Mouse (Mus musculus) hindbrain, embryonic 14.5 days (tissue): ENCODE results near the gene Dnaja3. TPM values are rescaled to one million over a fixed set of nuclear protein-coding genes. Genes with fewer than 3 reads are reported as not detected.

Source experiments
- ATAC-seq: fragments of 200-750 bp; cut with Nextera tagmentation; 2 replicates; pipeline ENCODE4 v1.8.0; 2017; ENCODE audit warnings: moderate number of reproducible peaks, mild to moderate bottlenecking, moderate TSS enrichment, moderate library complexity; ENCODE audit not compliant: low FRiP score
- DNase-seq: peaks from one replicate; pipeline ENCODE4 v3.0.0-alpha.2; 2015; ENCODE audit warnings: low spot score
- H3K27ac ChIP-seq: fragments of 300-500 bp; sonication (generic); 2 replicates; pipeline ENCODE4 v1.5.1; 2014; ENCODE audit warnings: mild to moderate bottlenecking, moderate library complexity
- H3K27me3 ChIP-seq: fragments of 300-500 bp; sonication (generic); 2 replicates; pipeline ENCODE4 v1.6.1; 2014; ENCODE audit warnings: mild to moderate bottlenecking, low read length, mixed read lengths; ENCODE audit not compliant: control insufficient read depth, insufficient read depth
- H3K36me3 ChIP-seq: fragments of 300-500 bp; sonication (generic); replicated peaks from 2 replicates; pipeline ENCODE4 v1.6.1; 2014; ENCODE audit not compliant: control insufficient read depth, insufficient read depth
- H3K4me1 ChIP-seq: fragments of 300-500 bp; sonication (generic); replicated peaks from 2 replicates; pipeline ENCODE4 v1.6.1; 2014; ENCODE audit warnings: antibody characterized with exemption, low read length, mixed read lengths; ENCODE audit not compliant: control insufficient read depth, insufficient read depth
- H3K4me2 ChIP-seq: fragments of 300-500 bp; sonication (generic); replicated peaks from 2 replicates; pipeline ENCODE4 v1.6.1; 2014; ENCODE audit warnings: mild to moderate bottlenecking, moderate library complexity
- H3K4me3 ChIP-seq: fragments of 300-500 bp; sonication (generic); replicated peaks from 2 replicates; pipeline ENCODE4 v1.5.1; 2014; ENCODE audit warnings: mild to moderate bottlenecking, low read length
- H3K9ac ChIP-seq: fragments of 300-500 bp; sonication (generic); 2 replicates; pipeline ENCODE4 v1.6.1; 2014
- H3K9me3 ChIP-seq: fragments of 300-500 bp; sonication (generic); 2 replicates; pipeline ENCODE4 v1.6.1; 2016; ENCODE audit warnings: low read length; ENCODE audit not compliant: control insufficient read depth
- WGBS: fragments of 180-500 bp; shearing (Covaris S2); extraction: QIAGEN DNeasy Blood & Tissue Kit; methylation state at CpG from one replicate; pipeline ENCODE4 v1.1.7; 2014; 5-methylcytosine and 5-hydroxymethylcytosine counted together
- polyA plus RNA-seq: library from polyadenylated mRNA; unstranded; fragments of >200 nt; fragmentation: Nextera tagmentation; extraction: Ambion mirVana; gene quantifications from 2 replicates; pipeline ENCODE4 v1.2.1, GENCODE M21; 2014

Dnaja3 gene
- polyA plus RNA-seq, 1 experiment from 2014 or later, result 54.6 TPM

DNA sequence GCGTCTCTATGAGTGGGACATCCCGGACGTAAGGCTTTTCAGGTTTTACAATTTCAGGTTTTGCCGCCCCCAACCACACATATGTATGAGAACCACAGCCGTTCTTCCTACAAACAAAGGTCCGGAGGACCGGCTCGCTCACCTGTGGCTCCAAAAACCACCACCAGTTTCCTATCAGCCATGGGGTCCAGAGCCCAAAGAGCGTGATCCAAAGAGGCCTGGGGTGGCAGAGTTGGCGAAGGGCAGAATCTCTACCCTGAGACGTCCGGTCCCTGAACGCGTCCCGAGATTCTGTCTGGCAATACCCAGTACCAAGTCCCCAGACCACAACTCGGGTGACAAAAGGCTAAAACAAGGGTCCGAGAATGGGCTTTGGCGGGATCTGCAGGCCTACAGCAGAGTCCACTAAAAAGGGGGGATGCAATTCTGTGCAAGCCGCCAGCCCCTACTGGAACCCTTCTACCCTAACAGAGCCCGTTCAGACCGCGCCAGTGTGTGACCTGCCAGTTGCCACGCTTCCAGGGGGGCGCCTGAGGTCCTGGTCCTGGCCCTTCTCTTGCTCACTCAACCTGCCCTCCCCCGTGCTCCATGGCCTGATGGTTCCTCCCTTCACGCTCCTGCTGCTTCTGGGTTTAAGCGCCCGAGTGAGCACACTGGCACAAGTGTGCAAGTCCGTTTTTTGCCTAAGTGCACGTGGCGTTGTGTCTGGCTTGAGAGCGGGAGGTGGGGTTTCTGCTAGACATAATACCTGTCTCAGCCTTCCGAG, 79.1 kb downstream of the Dnaja3 start, which contains the start of gene Nmral1:
TSS of gene Nmral1 (minus strand) at position 604 of the 766 bp plus-strand sequence.
- Histone ChIP-seq H3K4me1 (no peaks in the 10 kb centered on the region; the same call in 1 of the 2 replicates), H3K4me3 (peak within 1 kb of the TSS; percentile 48), H3K36me3 (peaks cover 22% of the 10 kb centered on the region), H3K9me3 (no peaks in the 10 kb centered on the region), H3K4me2 (peak within 1 kb of the TSS; percentile 51), H3K27ac (peak within 1 kb of the TSS; percentile 64), H3K9ac (peak within 1 kb of the TSS; percentile 57), H3K27me3 (no peaks in the 10 kb centered on the region)
- DNase-seq (peak; percentile 68), ATAC-seq (peak; percentile 92)
- 10% methylated on average over 33 of the region's 33 CpGs for WGBS

- Histone ChIP-seq H3K9me3 (no peaks in the 10 kb centered on the region), H3K9ac (no peak overlapping the region), H3K27me3 (no peaks in the 10 kb centered on the region), H3K36me3 (no peaks in the 10 kb centered on the region), H3K27ac (no peak overlapping the region), H3K4me3 (no peak overlapping the region), H3K4me1 (peaks cover 7% of the 10 kb centered on the region), H3K4me2 (no peak overlapping the region)
- ATAC-seq, result no peak
- 79% methylated on average over 7 of the region's 7 CpGs for WGBS
- no peak for DNase-seq
Observed at GRCm38 (mm10) chr16:4722128-4722914, 82.5 kb downstream of the Dnaja3 start.

GRCm38 (mm10) chr16:4722915-4723209, 83.1 kb downstream of the Dnaja3 start:
- no peak for DNase-seq
- no peaks in the 10 kb centered on the region for H3K27me3 ChIP-seq

GRCm38 (mm10) chr16:4725266-4725665, 85.5 kb downstream of the Dnaja3 start:
- H3K27ac ChIP-seq, result no peak overlapping the region

More at GRCm38 (mm10) chr16:4722915-4723209, 83.1 kb downstream of the Dnaja3 start:
- 73% methylated on average over 3 of the region's 3 CpGs for WGBS
- Histone ChIP-seq H3K4me1 (peaks cover 7% of the 10 kb centered on the region), H3K9ac (no peak overlapping the region), H3K4me2 (no peak overlapping the region), H3K27ac (no peak overlapping the region), H3K4me3 (no peak overlapping the region), H3K9me3 (no peaks in the 10 kb centered on the region), H3K36me3 (no peaks in the 10 kb centered on the region)
- no peak for ATAC-seq

DNA sequence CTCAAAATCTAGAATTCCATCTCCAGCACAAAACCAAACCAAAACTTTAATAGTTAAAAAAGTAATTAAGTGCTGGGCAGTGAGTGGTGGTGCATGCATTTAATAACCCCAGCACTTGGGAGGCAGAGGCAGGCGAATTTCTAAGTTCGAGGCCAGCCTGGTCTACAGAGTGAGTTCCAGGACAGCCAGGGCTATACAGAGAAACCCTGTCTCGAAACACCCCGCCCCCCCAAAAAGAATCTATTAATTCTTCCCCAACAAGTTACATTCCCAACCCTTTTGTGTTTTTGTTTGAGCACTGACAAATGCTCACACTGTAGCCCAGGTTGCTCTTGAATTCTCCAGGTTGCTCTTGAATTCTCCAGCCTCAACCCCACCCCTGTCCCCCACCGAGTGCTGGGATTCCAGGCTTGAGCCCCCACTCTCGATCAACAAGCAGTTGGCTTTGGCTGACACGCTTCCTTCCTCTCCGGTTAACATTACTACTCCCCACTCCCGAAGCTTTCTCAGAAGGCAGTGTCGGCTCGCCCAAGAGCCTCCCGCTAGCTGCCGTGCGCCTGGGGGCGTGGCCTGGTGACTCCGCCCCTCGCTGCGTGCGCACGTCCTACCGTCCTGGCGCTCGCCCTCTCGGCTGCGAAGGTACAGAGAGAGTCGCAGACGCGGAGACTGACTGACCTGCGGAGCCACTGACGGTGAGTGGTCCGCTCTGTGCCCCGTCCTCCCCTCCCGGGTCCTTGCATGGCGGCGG, 86.2 kb downstream of the Dnaja3 start, which contains the start of gene Hmox2:
TSS of gene Hmox2 (plus strand) at position 582 of the 748 bp plus-strand sequence.
- 5% methylated on average over 35 of the region's 35 CpGs for WGBS
- peak within 1 kb of the TSS; percentile 70 for H3K4me3 ChIP-seq
- DNase-seq, result peak; percentile 94

More at GRCm38 (mm10) chr16:4725266-4725665, 85.5 kb downstream of the Dnaja3 start:
- 78% methylated on average over 4 of the region's 4 CpGs for WGBS
- H3K36me3 ChIP-seq, result no peaks in the 10 kb centered on the region
- H3K4me3 ChIP-seq, result no peak overlapping the region
- H3K9me3 ChIP-seq, result no peaks in the 10 kb centered on the region
- H3K27me3 ChIP-seq, result no peaks in the 10 kb centered on the region
- ATAC-seq (no peak), DNase-seq (no peak)
- H3K4me2 ChIP-seq, result no peak overlapping the region
- H3K4me1 ChIP-seq, result peaks cover 7% of the 10 kb centered on the region
- H3K9ac ChIP-seq, result no peak overlapping the region

GRCm38 (mm10) chr16:4726528-4727128, 86.8 kb downstream of the Dnaja3 start:
- peak overlapping the region; percentile 70 for H3K4me3 ChIP-seq
- no peaks in the 10 kb centered on the region for H3K27me3 ChIP-seq
- no peaks in the 10 kb centered on the region for H3K36me3 ChIP-seq
- DNase-seq (peak; percentile 30), ATAC-seq (peak; percentile 53)
- peak overlapping the region; percentile 85 for H3K9ac ChIP-seq
- H3K27ac ChIP-seq, result peak overlapping the region; percentile 57
- no peaks in the 10 kb centered on the region for H3K9me3 ChIP-seq
- peak overlapping the region; percentile 77 for H3K4me2 ChIP-seq
- WGBS, result 1% methylated on average over 40 of the region's 40 CpGs
- peaks cover 7% of the 10 kb centered on the region for H3K4me1 ChIP-seq

More for the DNA sequence above, 86.2 kb downstream of the Dnaja3 start, which contains the start of gene Hmox2:
- Histone ChIP-seq H3K9ac (peak within 1 kb of the TSS; percentile 85), H3K27ac (peak within 1 kb of the TSS; percentile 57), H3K36me3 (no peaks in the 10 kb centered on the region), H3K27me3 (no peaks in the 10 kb centered on the region), H3K4me1 (peaks cover 7% of the 10 kb centered on the region), H3K4me2 (peak within 1 kb of the TSS; percentile 77), H3K9me3 (no peaks in the 10 kb centered on the region)
- peak; percentile 94 for ATAC-seq

DNA sequence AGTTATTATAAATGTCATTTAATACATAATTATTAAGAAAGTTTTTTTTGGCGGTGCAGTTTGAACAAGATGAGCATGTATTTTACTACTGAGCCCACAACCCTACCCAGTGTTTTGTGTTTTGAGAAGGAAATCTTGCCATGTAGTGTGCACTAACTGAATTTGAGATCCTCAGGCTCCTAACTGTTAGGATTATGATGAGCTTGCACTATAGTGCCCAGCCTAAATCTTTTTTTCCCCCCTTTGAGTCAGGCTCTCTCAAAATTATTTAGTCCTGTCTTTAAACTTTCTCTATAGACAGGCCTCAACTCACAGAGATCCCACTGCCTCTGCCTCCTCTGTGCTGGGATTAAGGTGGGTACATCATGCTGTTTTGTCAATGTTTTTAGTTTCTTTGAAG, 87.7 kb downstream of the Dnaja3 start:
- DNase-seq, result no peak
- Histone ChIP-seq H3K4me3 (no peak overlapping the region), H3K9me3 (no peaks in the 10 kb centered on the region), H3K4me1 (peaks cover 7% of the 10 kb centered on the region), H3K4me2 (peak overlapping the region; percentile 77), H3K9ac (no peak overlapping the region), H3K36me3 (no peaks in the 10 kb centered on the region), H3K27ac (no peak overlapping the region), H3K27me3 (no peaks in the 10 kb centered on the region)
- WGBS, result 93% methylated on average over 1 of the region's 1 CpGs
- no peak for ATAC-seq

- no peaks in the 10 kb centered on the region for H3K9me3 ChIP-seq
- no peaks in the 10 kb centered on the region for H3K36me3 ChIP-seq
- H3K9ac ChIP-seq, result no peak overlapping the region
- DNase-seq (no peak), ATAC-seq (no peak)
- no peak overlapping the region for H3K27ac ChIP-seq
- H3K27me3 ChIP-seq, result no peaks in the 10 kb centered on the region
- no peak overlapping the region for H3K4me3 ChIP-seq
- peaks cover 7% of the 10 kb centered on the region for H3K4me1 ChIP-seq
- WGBS, result 88% methylated on average over 1 of the region's 1 CpGs
- 0 out of 2 replicates have a peak overlapping the region, but pooled peaks have one; percentile 77 for H3K4me2 ChIP-seq
Observed at GRCm38 (mm10) chr16:4727963-4728362, 88.2 kb downstream of the Dnaja3 start.
